Mouse (Mus musculus) hematopoietic stem cell, adult 5-6 weeks (primary cell): ENCODE results near the gene Pax7. TPM values are rescaled to one million over a fixed set of nuclear protein-coding genes. Genes with fewer than 3 reads are reported as not detected.

Experiments
- ATAC-seq, 2 experiments: fragments of 125-278 bp in 1 of 2; replicated peaks in 1 of 2; 2 replicates each; pipeline ENCODE4 v1.8.0; 2016 to 2017; ENCODE audit warnings: inconsistent platforms in 2 of 2, mild to moderate bottlenecking in 2 of 2, moderate number of reproducible peaks in 2 of 2, low read depth in 1 of 2, moderate TSS enrichment in 1 of 2; ENCODE audit not compliant: low FRiP score in 2 of 2, poor library complexity in 2 of 2, severe bottlenecking in 2 of 2, insufficient read depth in 1 of 2, low TSS enrichment in 1 of 2
- total RNA-seq: library from RNA; stranded (forward); fragments of 172-1452, 232-1000 nt; gene quantifications from 2 replicates; pipeline ENCODE4 v1.2.3, GENCODE M21; 2017

The Pax7 gene
- total RNA-seq, 1 experiment from 2014 or later: not detected

- ATAC-seq: no peak
Measured at GRCm38 (mm10) chr4:139737035-139737434, 96.3 kb downstream of the Pax7 start.

GRCm38 (mm10) chr4:139727101-139727500, 106.2 kb downstream of the Pax7 start:
- ATAC-seq: no peak

DNA sequence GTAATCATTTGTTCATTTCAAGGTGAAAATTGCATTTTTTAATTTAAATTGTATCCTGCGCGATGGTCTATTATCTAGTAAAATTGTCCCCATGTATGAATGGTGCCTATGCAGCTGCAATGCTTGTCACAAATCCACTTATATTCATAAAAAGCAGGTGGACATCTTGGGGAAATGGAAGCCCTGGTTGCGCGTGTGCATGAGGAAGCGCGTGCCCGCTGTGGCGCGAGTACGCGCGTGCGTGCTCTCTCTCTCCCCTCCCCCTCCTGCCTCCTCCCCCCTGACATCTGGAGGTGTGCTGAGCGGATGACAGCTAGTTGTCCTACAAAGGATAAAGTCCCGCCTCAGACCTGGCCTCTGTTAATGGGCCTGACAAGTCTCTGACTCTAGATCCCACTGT, 107.9 kb downstream of the Pax7 start:
- no peak for ATAC-seq

DNA sequence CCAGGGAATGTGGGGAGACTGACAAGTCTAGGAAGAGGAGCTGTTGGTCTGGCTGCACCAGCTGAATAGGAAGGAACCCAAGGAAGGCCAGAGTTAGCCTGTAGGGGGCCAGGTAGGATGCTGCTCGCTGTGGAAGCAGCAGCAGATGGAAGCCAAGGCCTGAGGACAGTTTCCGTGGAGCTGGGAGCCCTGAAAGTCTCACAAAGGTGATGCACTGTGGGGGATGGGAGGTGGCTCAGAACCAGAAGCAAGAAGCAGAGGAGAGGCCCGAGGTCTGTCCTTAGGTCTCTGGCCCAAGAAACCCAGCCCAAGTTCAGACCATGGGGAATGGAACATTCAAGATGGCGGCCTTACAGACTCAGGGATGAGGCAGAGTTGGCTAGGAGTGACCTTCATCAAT, 109.0 kb downstream of the Pax7 start:
- ATAC-seq: no peak

- ATAC-seq: no peak
Measured at GRCm38 (mm10) chr4:139718978-139719377, 114.3 kb downstream of the Pax7 start.

- no peak for ATAC-seq
Measured at GRCm38 (mm10) chr4:139716477-139717169, 116.7 kb downstream of the Pax7 start.

DNA sequence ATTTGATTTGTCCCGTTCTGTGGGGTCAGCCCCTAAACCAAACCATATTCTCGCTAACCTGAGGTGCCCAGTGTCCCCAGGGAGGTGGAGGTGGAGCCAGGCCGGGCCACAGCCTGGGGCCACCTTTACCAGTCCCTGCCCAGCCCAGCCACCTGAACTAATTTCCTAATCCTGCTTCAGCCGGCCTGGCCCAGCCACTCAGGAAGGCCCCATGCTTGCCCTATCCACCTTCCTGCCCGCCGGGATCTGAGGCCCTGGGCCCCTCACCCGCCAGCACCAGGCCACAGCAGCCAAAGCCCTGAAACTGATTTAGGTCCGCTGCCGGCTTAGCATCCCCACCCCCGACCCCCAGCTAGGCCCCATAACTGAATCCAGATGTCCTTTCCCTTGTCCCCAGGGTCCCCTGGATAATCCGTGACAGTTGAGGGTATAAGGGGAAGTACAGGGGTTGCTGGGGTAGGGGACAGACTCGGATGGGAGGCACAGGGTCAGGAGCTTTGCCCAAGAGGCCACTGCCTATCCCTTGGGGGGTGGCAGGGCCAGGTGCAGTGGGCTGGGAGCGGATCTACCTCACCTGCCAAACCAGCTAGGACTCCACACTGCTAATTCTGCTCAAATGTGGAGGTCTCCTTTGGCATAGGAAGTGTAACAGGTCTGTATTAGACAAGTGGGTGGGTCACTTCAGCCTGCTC, 117.9 kb downstream of the Pax7 start:
- no peak for ATAC-seq

DNA sequence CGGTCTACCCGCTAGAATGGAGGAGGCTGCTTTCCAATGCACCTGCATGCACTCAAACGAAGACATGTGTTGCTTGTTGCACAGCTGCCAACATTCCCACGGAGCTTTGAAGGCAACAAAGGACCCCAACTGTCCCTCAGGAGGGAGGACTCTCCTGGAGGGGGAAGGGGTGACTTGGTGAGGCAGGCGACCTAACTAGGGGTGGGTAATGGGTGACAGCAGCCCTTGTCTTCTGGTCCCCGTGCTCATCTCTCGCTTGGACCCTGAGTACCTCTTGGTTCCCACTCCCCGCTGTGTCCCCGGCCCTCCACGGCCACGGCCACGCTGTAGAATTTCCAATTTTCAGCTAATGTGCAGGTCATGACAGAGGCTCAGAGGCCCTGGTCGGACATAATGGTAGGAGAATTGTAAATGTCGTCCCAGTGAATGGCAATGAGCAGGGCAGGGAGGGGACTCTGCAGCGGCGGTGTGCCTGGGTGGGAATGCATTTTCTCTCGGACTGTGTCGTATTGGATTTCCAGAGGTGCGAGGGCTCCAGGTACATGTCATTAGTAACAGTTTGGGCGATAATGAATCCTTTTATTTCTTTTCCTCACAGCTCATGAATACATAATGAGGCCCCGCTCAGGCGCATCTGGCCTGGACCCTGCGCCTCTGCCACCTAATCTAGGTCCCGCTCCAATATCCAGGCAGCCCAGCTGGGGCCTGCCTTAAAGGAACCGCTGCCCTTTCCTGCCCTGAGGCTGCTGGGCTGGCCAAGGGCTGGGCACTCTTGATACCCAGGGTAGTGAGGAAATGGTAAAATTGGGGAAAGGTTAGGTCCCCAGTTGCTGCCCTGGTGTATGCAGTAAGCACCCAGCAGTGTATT, 122.6 kb downstream of the Pax7 start:
- no peak for ATAC-seq

- no peak for ATAC-seq
Measured at GRCm38 (mm10) chr4:139705986-139706385, 127.3 kb downstream of the Pax7 start.

GRCm38 (mm10) chr4:139703468-139703867, 129.9 kb downstream of the Pax7 start:
- no peak for ATAC-seq

GRCm38 (mm10) chr4:139702914-139703313, 130.4 kb downstream of the Pax7 start:
- ATAC-seq: no peak

DNA sequence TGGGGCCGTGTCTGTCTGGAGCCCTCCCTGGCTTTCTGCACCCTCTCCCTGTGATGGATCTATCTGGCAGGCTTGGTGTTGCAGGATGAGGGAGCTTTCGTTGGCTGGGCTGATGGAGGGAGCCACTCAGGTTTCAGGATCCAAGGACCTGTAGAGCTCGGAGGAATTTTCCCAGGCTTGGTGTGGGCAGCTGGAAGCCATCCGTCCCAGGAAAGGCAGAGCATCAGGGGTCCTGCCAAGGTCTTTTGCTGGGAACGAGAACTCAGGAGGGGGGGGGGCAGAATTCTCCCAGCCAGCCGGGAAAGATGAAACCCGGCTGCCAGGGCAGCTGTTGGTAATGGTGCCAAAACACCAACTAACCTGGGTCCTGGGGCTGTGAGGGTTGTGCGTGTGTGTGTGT, 134.7 kb downstream of the Pax7 start:
- no peak for ATAC-seq

- ATAC-seq: no peak
Measured at GRCm38 (mm10) chr4:139697755-139698154, 135.6 kb downstream of the Pax7 start.

DNA sequence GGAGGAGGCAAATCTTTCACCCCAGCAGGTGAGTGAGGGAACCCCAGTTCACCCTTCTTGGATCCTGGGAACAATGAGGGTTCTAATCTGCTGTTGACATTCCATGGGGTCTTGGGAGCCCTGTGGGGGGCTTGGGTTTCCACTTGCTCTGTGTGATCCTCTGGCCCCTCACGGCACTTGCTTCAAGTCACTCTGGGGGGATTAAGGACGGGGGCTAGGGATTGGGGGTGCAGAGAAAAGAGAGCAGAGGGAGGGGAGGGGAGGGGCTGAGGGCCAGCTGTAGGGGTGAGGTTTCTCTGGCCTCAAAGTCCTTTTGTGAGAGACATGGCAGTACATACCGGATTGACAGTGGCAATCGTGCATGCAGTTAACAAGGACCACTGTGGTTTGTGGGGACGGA, 140.0 kb downstream of the Pax7 start:
- ATAC-seq: no peak

- ATAC-seq: peak; percentile 77
Measured at GRCm38 (mm10) chr4:139689627-139690269, 143.6 kb downstream of the Pax7 start.

DNA sequence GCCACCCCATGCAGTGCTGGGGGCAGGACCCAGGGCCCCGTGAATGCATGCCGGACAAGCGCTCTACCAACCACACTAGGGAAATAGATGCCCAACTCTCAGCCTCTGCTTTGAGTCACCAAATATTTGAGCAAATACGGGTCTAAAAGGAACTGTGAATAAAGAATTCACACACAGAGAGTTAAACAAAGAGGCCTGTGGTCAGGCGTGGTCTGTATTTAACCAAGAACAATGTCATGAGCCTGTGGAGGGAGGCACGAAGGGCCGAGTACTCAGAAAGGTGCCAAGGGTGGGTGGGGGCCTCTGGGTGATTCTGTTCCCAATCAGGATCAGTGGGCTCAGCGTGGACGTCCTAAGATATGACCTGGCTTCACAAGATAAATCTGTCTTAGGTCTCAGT, 145.3 kb downstream of the Pax7 start:
- ATAC-seq: no peak
